Mouse (Mus musculus) R1 (cell line): Measurements from ENCODE around the gene Tmem132d.

Source experiments
- DNase-seq: peaks from one replicate; pipeline ENCODE4 v3.0.0-alpha.2; 2018; ENCODE audit warnings: low read depth, low spot score

Tmem132d gene

GRCm38 (mm10) chr5:128233101-128233500 lies 199.8 kb downstream of the Tmem132d start:
- DNase-seq = peak; percentile 47

- no peak for DNase-seq
These were observed 214.6 kb downstream of the Tmem132d start for GRCm38 (mm10) chr5:128218281-128218680.

GRCm38 (mm10) chr5:128211125-128211524 lies 221.8 kb downstream of the Tmem132d start:
- no peak for DNase-seq

- DNase-seq = no peak
These were observed 227.2 kb downstream of the Tmem132d start for GRCm38 (mm10) chr5:128205716-128206115.

- DNase-seq = no peak
These were observed 228.1 kb downstream of the Tmem132d start for GRCm38 (mm10) chr5:128204685-128205320.

- DNase-seq = no peak
These were observed 228.8 kb downstream of the Tmem132d start for GRCm38 (mm10) chr5:128203879-128204581.

- no peak for DNase-seq
These were observed 238.8 kb downstream of the Tmem132d start for GRCm38 (mm10) chr5:128194106-128194505.

GRCm38 (mm10) chr5:128192485-128193055 lies 240.3 kb downstream of the Tmem132d start:
- DNase-seq = no peak

- no peak for DNase-seq
These were observed 241.2 kb downstream of the Tmem132d start for GRCm38 (mm10) chr5:128191710-128192109.

- DNase-seq = no peak
These were observed 242.5 kb downstream of the Tmem132d start for GRCm38 (mm10) chr5:128190243-128190820.

GRCm38 (mm10) chr5:128176234-128176633 lies 256.6 kb downstream of the Tmem132d start:
- no peak for DNase-seq

GRCm38 (mm10) chr5:128158901-128159675 lies 273.8 kb downstream of the Tmem132d start:
- no peak for DNase-seq

GRCm38 (mm10) chr5:128151461-128151860 lies 281.4 kb downstream of the Tmem132d start:
- peak; percentile 76 for DNase-seq

GRCm38 (mm10) chr5:128146901-128147645 lies 285.8 kb downstream of the Tmem132d start:
- DNase-seq = peak; percentile 69

- DNase-seq = no peak
These were observed 288.1 kb downstream of the Tmem132d start for GRCm38 (mm10) chr5:128144799-128145198.

- no peak for DNase-seq
These were observed 296.1 kb downstream of the Tmem132d start for GRCm38 (mm10) chr5:128136818-128137217.

- DNase-seq = no peak
These were observed 310.2 kb downstream of the Tmem132d start for GRCm38 (mm10) chr5:128122656-128123055.

- no peak for DNase-seq
These were observed 313.7 kb downstream of the Tmem132d start for GRCm38 (mm10) chr5:128119171-128119570.

- no peak for DNase-seq
These were observed 319.8 kb downstream of the Tmem132d start for GRCm38 (mm10) chr5:128113107-128113506.

- peak; percentile 65 for DNase-seq
These were observed 320.4 kb downstream of the Tmem132d start for GRCm38 (mm10) chr5:128112518-128112917.

- DNase-seq = peak; percentile 50
These were observed 321.2 kb downstream of the Tmem132d start for GRCm38 (mm10) chr5:128111664-128112063.
